Mouse (Mus musculus) liver, embryonic 12.5 days (tissue): ENCODE measurements around the gene Aff4. TPM values are rescaled to one million over a fixed set of nuclear protein-coding genes. Genes with fewer than 3 reads are reported as not detected.
A peak's percentile ranks its signal among the peaks of the same experiment; 100 is the strongest.
"Not testable (repeated sequence)": the region's sequence is repeated elsewhere in the genome, so short reads cannot be mapped to it uniquely, and the experiment has no call there.

Experiments used
- ATAC-seq: fragments of 200-750 bp; cut with Nextera tagmentation; 2 replicates; pipeline ENCODE4 v1.8.0; 2017; ENCODE audit warnings: moderate number of reproducible peaks, mild to moderate bottlenecking, moderate library complexity
- H3K27ac ChIP-seq: fragments of 300-500 bp; sonication (generic); 2 replicates; pipeline ENCODE4 v1.5.1; 2016; ENCODE audit warnings: mild to moderate bottlenecking
- H3K27me3 ChIP-seq: fragments of 300-500 bp; sonication (generic); replicated peaks from 2 replicates; pipeline ENCODE4 v1.6.1; 2016; ENCODE audit warnings: mild to moderate bottlenecking, moderate library complexity
- H3K36me3 ChIP-seq: fragments of 300-500 bp; sonication (generic); 2 replicates; pipeline ENCODE4 v1.6.1; 2016; ENCODE audit warnings: mild to moderate bottlenecking, moderate library complexity
- H3K4me1 ChIP-seq: fragments of 300-500 bp; sonication (generic); 2 replicates; pipeline ENCODE4 v1.6.1; 2016
- H3K4me2 ChIP-seq: fragments of 300-500 bp; sonication (generic); 2 replicates; pipeline ENCODE4 v1.6.1; 2016; ENCODE audit warnings: mild to moderate bottlenecking, moderate library complexity
- H3K4me3 ChIP-seq: fragments of 300-500 bp; sonication (generic); 2 replicates; pipeline ENCODE4 v1.5.1; 2016; ENCODE audit warnings: mild to moderate bottlenecking, moderate library complexity
- H3K9ac ChIP-seq: fragments of 300-500 bp; sonication (generic); 2 replicates; pipeline ENCODE4 v1.6.1; 2016; ENCODE audit warnings: mild to moderate bottlenecking, moderate library complexity
- H3K9me3 ChIP-seq: fragments of 300-500 bp; sonication (generic); replicated peaks from 2 replicates; pipeline ENCODE4 v1.6.1; 2016; ENCODE audit warnings: mild to moderate bottlenecking, moderate library complexity
- WGBS: fragments of 180-500 bp; shearing (Covaris S2); methylation state at CpG from one replicate; pipeline ENCODE4 v1.1.7; 2016; ENCODE audit not compliant: insufficient replicate concordance; 5-methylcytosine and 5-hydroxymethylcytosine counted together
- polyA plus RNA-seq: library from polyadenylated mRNA; unstranded; fragments of >200 nt; fragmentation: Nextera tagmentation; extraction: Ambion mirVana; gene quantifications from 2 replicates; pipeline ENCODE4 v1.2.1, GENCODE M21; 2016

The Aff4 gene
- polyA plus RNA-seq, 1 experiment from 2014 or later, result 18.8 TPM

DNA sequence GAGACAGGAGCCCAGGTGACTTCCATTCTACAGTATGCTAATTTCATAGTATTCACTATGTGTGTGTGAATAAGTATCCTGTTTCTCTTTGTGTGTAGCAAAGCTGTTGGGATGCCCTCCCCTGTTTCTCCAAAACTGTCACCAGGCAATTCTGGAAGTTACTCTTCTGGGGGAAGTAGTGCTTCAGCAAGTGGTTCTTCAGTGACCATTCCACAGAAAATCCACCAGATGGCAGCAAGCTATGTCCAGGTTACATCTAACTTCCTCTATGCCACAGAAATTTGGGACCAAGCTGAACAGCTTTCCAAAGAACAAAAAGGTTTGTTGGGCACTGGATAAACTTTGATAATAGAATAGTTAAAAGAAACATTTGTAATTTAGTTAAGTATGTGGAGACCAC lies 61.1 kb downstream of the Aff4 start:
- H3K4me2 ChIP-seq, result no peak overlapping the region
- no peak overlapping the region for H3K9ac ChIP-seq
- peaks cover 89% of the 10 kb centered on the region for H3K36me3 ChIP-seq
- H3K4me3 ChIP-seq, result no peak overlapping the region
- no peaks in the 10 kb centered on the region for H3K4me1 ChIP-seq
- H3K27me3 ChIP-seq, result no peaks in the 10 kb centered on the region
- H3K9me3 ChIP-seq, result no peaks in the 10 kb centered on the region
- no peak for ATAC-seq
- H3K27ac ChIP-seq, result no peak overlapping the region

DNA sequence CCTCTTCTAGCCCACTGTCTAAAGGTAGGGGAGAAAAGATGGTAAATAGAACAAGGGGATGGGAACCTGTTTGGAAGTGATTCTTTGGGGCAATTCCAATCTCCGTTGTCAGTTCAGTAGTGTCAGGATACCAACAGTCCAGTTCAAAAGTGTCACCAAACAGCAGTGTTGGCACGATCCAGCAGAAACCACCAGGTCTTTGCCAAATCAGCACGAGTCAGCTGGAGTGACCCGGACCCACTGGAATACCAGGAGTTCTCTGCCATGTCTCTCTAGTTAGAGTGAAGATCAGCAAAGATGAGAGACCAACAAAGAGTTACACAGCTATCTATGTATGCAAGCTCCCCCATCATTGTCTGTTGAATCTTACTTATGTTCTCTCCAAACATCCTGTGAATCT lies 63.2 kb downstream of the Aff4 start:
- Histone ChIP-seq H3K4me1 (no peaks in the 10 kb centered on the region), H3K27ac (no peak overlapping the region), H3K4me3 (no peak overlapping the region), H3K4me2 (no peak overlapping the region), H3K9ac (no peak overlapping the region), H3K36me3 (peaks cover 92% of the 10 kb centered on the region), H3K27me3 (no peaks in the 10 kb centered on the region), H3K9me3 (no peaks in the 10 kb centered on the region)
- ATAC-seq, result no peak
- WGBS, result 83% methylated on average over 4 of the region's 4 CpGs

DNA sequence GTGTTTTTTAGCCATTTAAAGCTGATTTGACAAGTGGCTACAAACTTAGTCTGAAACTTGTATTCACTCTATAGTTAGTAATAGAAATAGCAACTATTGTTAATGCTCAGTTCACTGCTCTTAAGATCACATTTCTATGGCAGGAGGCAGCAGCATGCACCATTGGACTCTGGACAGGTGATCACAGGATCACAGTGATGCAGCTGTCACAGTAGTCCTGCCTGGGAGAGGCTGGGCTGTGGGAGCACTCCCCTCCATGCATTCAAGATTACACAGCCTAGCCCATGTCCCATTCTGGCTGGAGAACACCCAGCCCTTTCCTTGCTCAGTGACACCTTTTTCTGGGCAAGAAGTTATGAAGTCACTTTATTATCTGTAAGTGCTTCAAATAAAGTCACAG lies 67.4 kb downstream of the Aff4 start:
- no peaks in the 10 kb centered on the region for H3K4me1 ChIP-seq
- H3K4me3 ChIP-seq, result no peak overlapping the region
- H3K27me3 ChIP-seq, result no peaks in the 10 kb centered on the region
- no peak overlapping the region for H3K27ac ChIP-seq
- no peak for ATAC-seq
- no peak overlapping the region for H3K9ac ChIP-seq
- no peaks in the 10 kb centered on the region for H3K9me3 ChIP-seq
- no peak overlapping the region for H3K4me2 ChIP-seq
- peaks cover 70% of the 10 kb centered on the region for H3K36me3 ChIP-seq

DNA sequence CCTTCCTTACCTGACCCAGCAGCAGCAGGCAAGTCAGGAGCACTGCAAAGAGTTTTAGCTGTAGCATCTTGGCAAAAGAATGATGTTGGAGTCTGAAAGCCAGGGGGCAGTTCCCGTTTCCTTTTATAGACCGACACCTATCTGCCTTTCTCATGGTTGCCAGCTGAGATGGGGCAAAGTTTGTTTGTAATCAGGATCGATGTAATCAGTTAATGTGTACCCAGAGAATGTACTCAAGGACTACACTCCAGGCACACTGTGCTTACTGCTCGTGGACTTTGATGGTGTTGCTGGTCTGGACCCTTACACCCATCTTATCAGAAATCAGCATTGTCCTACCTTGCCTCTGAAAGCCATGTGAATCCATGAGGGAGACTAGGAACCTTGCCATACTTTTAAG lies 72.4 kb downstream of the Aff4 start, which contains the start of gene Leap2:
TSS of gene Leap2 (minus strand) at position 135 of the 400 bp plus-strand sequence.
- Histone ChIP-seq H3K4me3 (no peak within 1 kb of the TSS), H3K4me1 (no peaks in the 10 kb centered on the region; the same call in 1 of the 2 replicates), H3K9me3 (no peaks in the 10 kb centered on the region), H3K9ac (no peak within 1 kb of the TSS), H3K27ac (peak within 1 kb of the TSS; percentile 58), H3K27me3 (no peaks in the 10 kb centered on the region), H3K4me2 (peak within 1 kb of the TSS; percentile 10; the same call in 1 of the 2 replicates), H3K36me3 (peaks cover 35% of the 10 kb centered on the region)
- 0 out of 2 replicates have a peak, but pooled peaks have one; percentile 42 for ATAC-seq
- 64% methylated on average over 4 of the region's 4 CpGs for WGBS

DNA sequence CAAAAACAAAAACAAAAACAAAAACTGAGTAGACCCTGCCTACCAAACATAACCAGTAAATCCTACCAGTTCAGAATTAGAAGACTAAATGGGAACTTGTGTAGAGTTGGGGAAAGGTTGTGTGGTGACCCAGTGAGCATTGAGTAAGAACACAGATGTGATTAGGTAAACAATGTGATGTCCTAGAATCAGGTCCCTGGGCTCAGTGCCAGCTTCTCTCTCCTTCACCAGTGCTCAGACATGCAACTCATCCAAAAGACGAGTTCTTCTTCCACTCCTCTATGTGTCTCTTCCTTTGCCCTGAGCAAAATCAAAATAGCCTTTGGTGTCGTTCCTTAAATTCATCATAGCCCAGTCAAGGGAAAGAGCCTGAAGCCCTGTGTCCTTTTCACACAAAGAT lies 74.2 kb downstream of the Aff4 start:
- Histone ChIP-seq H3K4me2 (no peak overlapping the region), H3K9ac (no peak overlapping the region), H3K4me1 (peaks cover 14% of the 10 kb centered on the region), H3K9me3 (no peaks in the 10 kb centered on the region), H3K4me3 (no peak overlapping the region), H3K27me3 (no peaks in the 10 kb centered on the region), H3K27ac (no peak overlapping the region), H3K36me3 (peaks cover 32% of the 10 kb centered on the region)
- 50% methylated on average over 2 of the region's 2 CpGs for WGBS
- no peak for ATAC-seq

DNA sequence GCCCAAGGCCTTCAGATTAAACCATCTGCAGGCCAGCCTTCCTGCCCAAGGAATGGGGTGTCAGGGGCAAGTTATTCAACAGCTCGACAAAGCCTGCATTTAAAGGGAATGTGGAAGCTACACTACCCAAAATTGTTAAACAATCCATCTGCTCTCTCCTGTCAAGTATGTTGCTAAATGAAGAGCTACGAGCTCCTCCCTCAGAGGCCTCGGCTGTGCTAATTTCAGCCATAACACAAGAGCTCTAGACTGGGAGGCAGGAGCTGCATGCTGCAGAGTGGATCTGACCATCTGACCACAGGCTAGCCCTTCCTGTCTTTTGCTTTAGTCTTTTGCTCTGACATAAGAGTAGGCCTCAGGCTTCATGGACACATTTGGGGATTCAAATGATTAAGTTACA lies 74.6 kb downstream of the Aff4 start:
- Histone ChIP-seq H3K9me3 (no peaks in the 10 kb centered on the region), H3K27ac (peak overlapping the region; percentile 45; the same call in 1 of the 2 replicates), H3K4me1 (peaks cover 18% of the 10 kb centered on the region), H3K36me3 (peaks cover 27% of the 10 kb centered on the region), H3K9ac (no peak overlapping the region), H3K27me3 (no peaks in the 10 kb centered on the region), H3K4me3 (no peak overlapping the region), H3K4me2 (no peak overlapping the region)
- WGBS, result 70% methylated on average over 3 of the region's 3 CpGs
- no peak for ATAC-seq

DNA sequence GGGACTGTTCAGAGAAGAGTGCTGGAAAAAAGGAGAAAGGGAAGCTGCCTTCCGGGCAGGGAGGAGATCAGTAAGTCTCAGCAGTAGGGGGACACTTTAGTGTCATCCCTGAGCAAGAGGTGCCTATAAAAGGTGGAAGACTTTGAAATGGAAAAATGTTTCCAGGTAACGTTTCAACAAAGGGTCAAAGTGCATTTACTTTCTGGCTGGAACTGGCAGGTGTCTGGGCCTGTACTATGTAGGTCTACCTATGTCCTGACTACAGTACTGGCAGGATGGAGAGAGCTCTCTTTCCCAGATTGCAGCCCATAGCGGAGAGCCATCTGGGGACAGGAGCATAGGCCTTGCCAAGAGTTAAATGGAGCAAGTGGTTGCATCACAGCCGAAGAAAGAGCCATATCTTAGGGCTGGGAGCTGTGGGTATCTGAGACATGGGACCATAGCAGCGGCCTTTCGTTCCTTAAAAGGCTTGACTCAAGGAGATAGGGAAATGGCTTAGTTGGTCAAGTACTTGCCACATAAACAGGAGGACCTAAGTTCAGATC lies 75.2 kb downstream of the Aff4 start:
- Histone ChIP-seq H3K9ac (no peak overlapping the region), H3K27ac (peak overlapping the region; percentile 45; the same call in 1 of the 2 replicates), H3K36me3 (peaks cover 26% of the 10 kb centered on the region), H3K4me3 (no peak overlapping the region), H3K27me3 (no peaks in the 10 kb centered on the region), H3K4me1 (peaks cover 18% of the 10 kb centered on the region), H3K4me2 (no peak overlapping the region), H3K9me3 (no peaks in the 10 kb centered on the region)
- WGBS, result 71% methylated on average over 6 of the region's 6 CpGs
- ATAC-seq, result no peak

DNA sequence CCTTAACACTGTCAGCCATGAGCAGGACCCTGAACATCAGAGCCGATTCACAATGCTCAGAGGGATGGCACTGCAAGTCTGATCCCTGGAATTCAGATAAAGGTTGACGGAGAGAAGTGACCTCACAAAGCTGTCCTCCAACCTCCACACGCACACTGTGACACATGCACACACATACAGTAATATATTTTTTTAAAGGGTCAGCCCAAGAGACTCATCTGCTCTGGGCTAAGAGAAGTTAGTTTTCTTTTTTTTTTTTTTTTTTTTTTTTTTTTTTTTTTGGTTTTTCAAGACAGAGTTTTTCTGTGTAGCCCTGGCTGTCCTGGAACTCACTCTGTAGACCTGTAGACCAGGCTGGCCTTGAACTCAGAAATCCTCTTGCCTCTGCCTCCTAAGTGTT lies 76.3 kb downstream of the Aff4 start:
- Histone ChIP-seq H3K36me3 (peaks cover 23% of the 10 kb centered on the region), H3K4me1 (peaks cover 26% of the 10 kb centered on the region)
- H3K4me3 ChIP-seq, H3K4me2 ChIP-seq, H3K9me3 ChIP-seq, H3K27me3 ChIP-seq, H3K27ac ChIP-seq, H3K9ac ChIP-seq, ATAC-seq: not testable (repeated sequence)
- 80% methylated on average over 3 of the region's 3 CpGs for WGBS

DNA sequence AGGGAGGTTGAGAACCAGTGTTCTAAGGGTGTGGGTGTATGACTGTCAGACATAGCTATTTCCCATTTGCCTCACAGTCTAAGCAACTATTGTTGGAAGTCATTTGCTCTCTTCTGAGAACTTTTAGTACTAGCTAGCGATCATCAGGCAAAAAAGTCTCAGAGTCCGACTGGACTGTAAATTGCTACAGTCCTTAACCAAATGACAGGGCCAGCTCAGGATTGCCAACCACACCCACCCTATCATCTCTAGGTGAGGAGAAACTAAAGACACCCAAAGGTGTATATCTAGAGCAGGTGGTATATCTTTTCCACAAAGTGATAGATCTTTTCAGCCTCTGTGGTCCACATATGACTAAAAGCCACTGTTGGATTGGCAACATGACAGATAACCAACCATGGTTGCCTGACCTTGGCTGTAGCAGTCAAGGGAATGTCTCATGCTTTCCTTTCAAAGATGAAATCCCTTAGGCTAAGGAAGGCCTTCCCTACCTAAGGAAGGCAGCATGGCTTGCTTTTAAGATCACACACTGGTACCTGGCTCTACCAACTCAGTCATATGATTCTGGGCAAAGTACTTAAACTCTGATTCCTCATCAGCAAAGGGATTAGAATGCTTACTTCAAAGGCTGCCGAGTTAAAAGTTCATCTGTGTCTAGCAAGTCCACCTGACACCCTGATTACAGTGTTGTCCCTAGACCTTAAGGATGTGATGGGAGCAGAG lies 77.5 kb downstream of the Aff4 start:
- H3K9me3 ChIP-seq, result no peaks in the 10 kb centered on the region
- no peak overlapping the region for H3K9ac ChIP-seq
- peaks cover 39% of the 10 kb centered on the region for H3K4me1 ChIP-seq
- no peak for ATAC-seq
- H3K36me3 ChIP-seq, result peaks cover 23% of the 10 kb centered on the region
- no peak overlapping the region for H3K4me3 ChIP-seq
- H3K4me2 ChIP-seq, result no peak overlapping the region
- WGBS, result 80% methylated on average over 3 of the region's 3 CpGs
- H3K27ac ChIP-seq, result no peak overlapping the region
- no peaks in the 10 kb centered on the region for H3K27me3 ChIP-seq

DNA sequence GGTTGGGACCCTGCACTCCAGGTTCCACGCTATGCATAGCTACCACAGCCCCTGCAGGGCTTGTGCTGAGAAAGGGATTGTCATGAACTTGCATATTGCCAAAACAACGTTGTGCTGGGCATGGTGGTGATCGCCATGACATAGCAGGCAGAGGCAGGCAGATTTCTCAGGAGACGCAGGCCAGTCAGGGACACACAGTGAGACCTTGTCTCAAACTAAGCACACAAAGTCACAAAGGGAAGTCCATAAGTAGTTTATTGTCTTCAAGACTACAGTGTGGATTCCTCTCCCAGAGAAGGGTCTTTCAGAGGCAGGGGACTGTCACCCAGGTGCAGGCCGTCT lies 78.1 kb downstream of the Aff4 start:
- Histone ChIP-seq H3K27me3 (no peaks in the 10 kb centered on the region), H3K4me3 (no peak overlapping the region), H3K9ac (no peak overlapping the region), H3K27ac (no peak overlapping the region), H3K4me2 (no peak overlapping the region), H3K9me3 (no peaks in the 10 kb centered on the region), H3K4me1 (peaks cover 44% of the 10 kb centered on the region), H3K36me3 (peaks cover 23% of the 10 kb centered on the region)
- no peak for ATAC-seq
- 89% methylated on average over 5 of the region's 5 CpGs for WGBS

DNA sequence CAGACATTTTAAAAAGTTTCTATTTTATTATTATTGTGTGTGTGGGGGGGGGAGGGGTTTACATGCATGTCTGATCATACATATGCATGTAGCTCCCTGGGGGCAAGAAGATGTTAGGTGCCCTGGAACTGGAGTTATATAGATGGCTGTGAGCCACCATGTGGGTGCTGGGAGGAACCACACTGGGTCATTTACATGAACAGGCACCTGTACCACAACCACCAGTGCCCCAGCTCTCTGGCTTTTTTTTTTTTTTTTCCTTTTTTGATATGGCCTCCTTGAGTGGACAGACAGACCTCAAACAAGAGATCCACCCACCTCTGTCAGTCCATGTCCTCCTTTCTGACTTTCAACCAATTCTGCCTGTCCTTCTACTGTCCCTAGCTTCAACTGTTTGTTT lies 78.5 kb downstream of the Aff4 start:
- H3K36me3 ChIP-seq, result peaks cover 23% of the 10 kb centered on the region
- H3K9me3 ChIP-seq, result no peaks in the 10 kb centered on the region
- peaks cover 45% of the 10 kb centered on the region for H3K4me1 ChIP-seq
- no peak overlapping the region; the same call in 1 of the 2 replicates for H3K27ac ChIP-seq
- peak overlapping the region; percentile 90 for H3K4me2 ChIP-seq
- no peaks in the 10 kb centered on the region for H3K27me3 ChIP-seq
- H3K9ac ChIP-seq, result peak overlapping the region; percentile 87
- H3K4me3 ChIP-seq, result peak overlapping the region; percentile 99
- ATAC-seq, result no peak

DNA sequence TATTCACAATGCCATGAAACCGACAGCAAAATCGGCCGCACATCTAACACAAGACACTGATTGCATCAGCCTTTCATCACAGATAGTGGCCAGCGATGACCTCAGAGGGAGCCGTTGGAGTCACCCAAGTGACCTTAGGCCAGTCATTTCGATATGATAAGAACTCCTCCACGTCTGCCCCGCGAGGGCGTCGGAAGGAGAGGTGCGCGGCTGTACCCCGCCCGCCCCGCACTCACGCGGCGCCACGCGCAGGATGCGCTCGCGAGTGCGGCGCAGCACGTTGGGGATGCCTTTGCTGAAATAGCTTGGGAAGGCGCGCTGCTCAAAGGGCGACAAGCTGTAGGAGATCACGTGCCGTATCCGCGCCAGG lies 79.7 kb downstream of the Aff4 start:
- peaks cover 23% of the 10 kb centered on the region for H3K36me3 ChIP-seq
- H3K27ac ChIP-seq, result peak overlapping the region; percentile 90
- H3K9ac ChIP-seq, result peak overlapping the region; percentile 87
- peak overlapping the region; percentile 90 for H3K4me2 ChIP-seq
- H3K4me1 ChIP-seq, result peaks cover 45% of the 10 kb centered on the region
- WGBS, result under 1% methylated on average over 34 of the region's 34 CpGs
- peak; percentile 39 for ATAC-seq
- peak overlapping the region; percentile 99 for H3K4me3 ChIP-seq
- H3K27me3 ChIP-seq, result no peaks in the 10 kb centered on the region
- H3K9me3 ChIP-seq, result no peaks in the 10 kb centered on the region
